Mouse (Mus musculus) retina, postnatal 7 days (tissue): Measurements from ENCODE around the gene Iffo2.

ENCODE experiments used
- DNase-seq: peaks from one replicate; pipeline ENCODE4 v3.0.0-alpha.2; 2012; ENCODE audit warnings: low read depth, low spot score

Iffo2 gene

GRCm38 (mm10) chr4:139581427-139582051 is 51.2 kb downstream of the Iffo2 start:
- DNase-seq = no peak

GRCm38 (mm10) chr4:139582346-139582745 is 52.0 kb downstream of the Iffo2 start:
- DNase-seq = no peak

GRCm38 (mm10) chr4:139582903-139583302 is 52.6 kb downstream of the Iffo2 start:
- DNase-seq = no peak

GRCm38 (mm10) chr4:139583629-139584245 is 53.4 kb downstream of the Iffo2 start:
- no peak for DNase-seq

- no peak for DNase-seq
These were observed 54.4 kb downstream of the Iffo2 start for GRCm38 (mm10) chr4:139584704-139585103.

GRCm38 (mm10) chr4:139585713-139586112 is 55.4 kb downstream of the Iffo2 start:
- no peak for DNase-seq

GRCm38 (mm10) chr4:139587370-139587769 is 57.0 kb downstream of the Iffo2 start:
- DNase-seq = no peak

- no peak for DNase-seq
These were observed 57.4 kb downstream of the Iffo2 start for GRCm38 (mm10) chr4:139587773-139588172.

GRCm38 (mm10) chr4:139589351-139590027 is 59.1 kb downstream of the Iffo2 start:
- DNase-seq = no peak

GRCm38 (mm10) chr4:139590446-139590845 is 60.1 kb downstream of the Iffo2 start:
- DNase-seq = peak; percentile 60

GRCm38 (mm10) chr4:139592895-139593294 is 62.5 kb downstream of the Iffo2 start:
- no peak for DNase-seq

GRCm38 (mm10) chr4:139593383-139593782 is 63.0 kb downstream of the Iffo2 start:
- no peak for DNase-seq

GRCm38 (mm10) chr4:139594062-139594461 is 63.7 kb downstream of the Iffo2 start:
- DNase-seq = no peak

- DNase-seq = no peak
These were observed 66.4 kb downstream of the Iffo2 start for GRCm38 (mm10) chr4:139596715-139597114.

GRCm38 (mm10) chr4:139597286-139598284 is 67.2 kb downstream of the Iffo2 start:
- no peak for DNase-seq

GRCm38 (mm10) chr4:139598356-139598755 is 68.0 kb downstream of the Iffo2 start:
- DNase-seq = no peak

GRCm38 (mm10) chr4:139598950-139599518 is 68.7 kb downstream of the Iffo2 start:
- peak; percentile 58 for DNase-seq

- no peak for DNase-seq
These were observed 71.4 kb downstream of the Iffo2 start for GRCm38 (mm10) chr4:139601519-139602356.

GRCm38 (mm10) chr4:139602357-139603244 is 72.3 kb downstream of the Iffo2 start, which contains the start of gene Gm21969:
Gene Gm21969 (plus strand): TSS chr4:139603186.
- no peak for DNase-seq
